Mouse (Mus musculus) limb, embryonic 11.5 days (tissue): Measurements from ENCODE around the gene Rtn4ip1. TPM values are rescaled to one million over a fixed set of nuclear protein-coding genes. Genes with fewer than 3 reads are reported as not detected.

Experiments used
- ATAC-seq: fragments of 200-750 bp; cut with Nextera tagmentation; 2 replicates; pipeline ENCODE4 v1.8.0; 2017; ENCODE audit warnings: low read depth; ENCODE audit not compliant: insufficient number of reproducible peaks, low FRiP score, low TSS enrichment
- DNase-seq: peaks from one replicate; pipeline ENCODE4 v3.0.0-alpha.2; 2015; ENCODE audit warnings: low spot score
- H3K27ac ChIP-seq: fragments of 300-500 bp; sonication (generic); replicated peaks from 2 replicates; pipeline ENCODE4 v1.5.1; 2014; ENCODE audit warnings: low read depth, mild to moderate bottlenecking, low read length
- H3K27me3 ChIP-seq: fragments of 300-500 bp; sonication (generic); 2 replicates; pipeline ENCODE4 v1.6.1; 2014; ENCODE audit warnings: mild to moderate bottlenecking, low read length, mixed read lengths; ENCODE audit not compliant: control insufficient read depth, insufficient read depth
- H3K36me3 ChIP-seq: fragments of 300-500 bp; sonication (generic); 2 replicates; pipeline ENCODE4 v1.6.1; 2014; ENCODE audit warnings: mild to moderate bottlenecking, low read length, moderate library complexity, mixed read lengths; ENCODE audit not compliant: control insufficient read depth, insufficient read depth
- H3K4me1 ChIP-seq: fragments of 300-500 bp; sonication (generic); 2 replicates; pipeline ENCODE4 v1.6.1; 2014; ENCODE audit warnings: low read length, mixed read lengths; ENCODE audit not compliant: control insufficient read depth, insufficient read depth
- H3K4me2 ChIP-seq: fragments of 300-500 bp; sonication (generic); 2 replicates; pipeline ENCODE4 v1.6.1; 2014; ENCODE audit warnings: low read depth, mild to moderate bottlenecking, moderate library complexity; ENCODE audit not compliant: severe bottlenecking
- H3K4me3 ChIP-seq: fragments of 300-500 bp; sonication (generic); 2 replicates; pipeline ENCODE4 v1.5.1; 2014; ENCODE audit warnings: low read depth, low read length
- H3K9ac ChIP-seq: fragments of 300-500 bp; sonication (generic); 2 replicates; pipeline ENCODE4 v1.6.1; 2014; ENCODE audit warnings: mild to moderate bottlenecking, low read length
- H3K9me3 ChIP-seq: fragments of 300-500 bp; sonication (generic); 2 replicates; pipeline ENCODE4 v1.6.1; 2016; ENCODE audit warnings: low read length; ENCODE audit not compliant: control insufficient read depth
- WGBS: fragments of 180-500 bp; shearing (Covaris S2); extraction: QIAGEN DNeasy Blood & Tissue Kit; methylation state at CpG from one replicate; pipeline ENCODE4 v1.1.7; 2014; 5-methylcytosine and 5-hydroxymethylcytosine counted together
- polyA plus RNA-seq: library from polyadenylated mRNA; unstranded; fragments of >200 nt; fragmentation: Nextera tagmentation; extraction: Ambion mirVana; gene quantifications from 2 replicates; pipeline ENCODE4 v1.2.1, GENCODE M21; 2014

Gene Rtn4ip1
- polyA plus RNA-seq, 1 experiment from 2014 or later, result 19.1 TPM

- DNase-seq, result no peak
- 52% methylated on average over 2 of the region's 2 CpGs for WGBS
- ATAC-seq, result no peak
- H3K4me1 ChIP-seq, result peaks cover 3% of the 10 kb centered on the region; the same call in 1 of the 2 replicates
- H3K4me3 ChIP-seq, result no peak overlapping the region
- peaks cover 28% of the 10 kb centered on the region for H3K27me3 ChIP-seq
- H3K36me3 ChIP-seq, result no peaks in the 10 kb centered on the region
- no peak overlapping the region for H3K9ac ChIP-seq
- no peak overlapping the region for H3K4me2 ChIP-seq
- H3K27ac ChIP-seq, result no peak overlapping the region
- H3K9me3 ChIP-seq, result no peaks in the 10 kb centered on the region
Observed at GRCm38 (mm10) chr10:44000156-44000865, 98.7 kb downstream of the Rtn4ip1 start.

- no peak overlapping the region for H3K27ac ChIP-seq
- WGBS, result 13% methylated on average over 14 of the region's 14 CpGs
- no peak overlapping the region for H3K9ac ChIP-seq
- H3K4me3 ChIP-seq, result no peak overlapping the region
- DNase-seq (peak; percentile 54), ATAC-seq (no peak)
- H3K4me2 ChIP-seq, result no peak overlapping the region
- peaks cover 41% of the 10 kb centered on the region for H3K27me3 ChIP-seq
- peaks cover 3% of the 10 kb centered on the region; the same call in 1 of the 2 replicates for H3K4me1 ChIP-seq
- H3K9me3 ChIP-seq, result no peaks in the 10 kb centered on the region
- no peaks in the 10 kb centered on the region for H3K36me3 ChIP-seq
Observed at GRCm38 (mm10) chr10:44002004-44002940, 100.7 kb downstream of the Rtn4ip1 start.

GRCm38 (mm10) chr10:44002995-44003524 lies 101.5 kb downstream of the Rtn4ip1 start:
- H3K4me1 ChIP-seq, result peaks cover 3% of the 10 kb centered on the region; the same call in 1 of the 2 replicates
- no peak overlapping the region for H3K9ac ChIP-seq
- peaks cover 41% of the 10 kb centered on the region for H3K27me3 ChIP-seq
- H3K27ac ChIP-seq, result no peak overlapping the region
- no peak for ATAC-seq
- H3K36me3 ChIP-seq, result no peaks in the 10 kb centered on the region
- peak overlapping the region; percentile 31 for H3K4me3 ChIP-seq
- H3K9me3 ChIP-seq, result no peaks in the 10 kb centered on the region
- WGBS, result 2% methylated on average over 11 of the region's 11 CpGs
- peak overlapping the region; percentile 36 for H3K4me2 ChIP-seq
- no peak for DNase-seq

DNA sequence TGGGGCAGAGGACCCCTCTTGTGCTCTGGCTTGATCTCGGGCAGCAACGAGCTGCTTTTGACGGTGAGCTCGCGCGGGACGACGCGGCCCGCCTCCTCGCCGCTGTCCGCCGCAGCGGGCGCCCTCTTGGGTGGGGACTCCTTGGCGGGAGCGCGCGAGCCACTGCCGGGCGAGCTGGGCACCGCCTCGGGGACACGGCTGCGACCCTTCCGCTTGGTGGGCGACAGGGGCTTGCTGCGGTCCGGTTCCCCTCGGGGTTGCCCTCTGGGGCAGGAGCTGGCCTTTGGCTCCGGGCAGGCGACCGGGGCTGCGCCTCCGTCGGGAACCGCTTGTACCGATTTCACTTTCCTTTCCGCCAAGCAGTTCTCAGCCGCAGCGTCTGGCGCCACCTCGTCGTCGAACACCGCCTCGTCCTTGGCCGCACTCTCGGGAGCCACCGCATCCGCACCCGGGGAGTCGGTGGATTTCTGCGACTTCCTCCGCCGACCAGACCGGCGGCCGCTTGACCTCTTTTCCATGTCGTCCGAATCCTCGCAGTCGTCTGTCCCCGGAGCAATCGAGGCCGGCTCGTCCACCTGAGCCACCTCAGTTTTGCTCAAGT lies 102.0 kb downstream of the Rtn4ip1 start:
- WGBS, result under 1% methylated on average over 68 of the region's 68 CpGs
- H3K4me1 ChIP-seq, result peaks cover 3% of the 10 kb centered on the region; the same call in 1 of the 2 replicates
- ATAC-seq, result no peak
- H3K4me3 ChIP-seq, result peak overlapping the region; percentile 31
- H3K27ac ChIP-seq, result no peak overlapping the region
- DNase-seq, result peak; percentile 65
- peak overlapping the region; percentile 36 for H3K4me2 ChIP-seq
- no peak overlapping the region; the same call in 1 of the 2 replicates for H3K9ac ChIP-seq
- peaks cover 41% of the 10 kb centered on the region for H3K27me3 ChIP-seq
- H3K36me3 ChIP-seq, result no peaks in the 10 kb centered on the region
- H3K9me3 ChIP-seq, result no peaks in the 10 kb centered on the region

DNA sequence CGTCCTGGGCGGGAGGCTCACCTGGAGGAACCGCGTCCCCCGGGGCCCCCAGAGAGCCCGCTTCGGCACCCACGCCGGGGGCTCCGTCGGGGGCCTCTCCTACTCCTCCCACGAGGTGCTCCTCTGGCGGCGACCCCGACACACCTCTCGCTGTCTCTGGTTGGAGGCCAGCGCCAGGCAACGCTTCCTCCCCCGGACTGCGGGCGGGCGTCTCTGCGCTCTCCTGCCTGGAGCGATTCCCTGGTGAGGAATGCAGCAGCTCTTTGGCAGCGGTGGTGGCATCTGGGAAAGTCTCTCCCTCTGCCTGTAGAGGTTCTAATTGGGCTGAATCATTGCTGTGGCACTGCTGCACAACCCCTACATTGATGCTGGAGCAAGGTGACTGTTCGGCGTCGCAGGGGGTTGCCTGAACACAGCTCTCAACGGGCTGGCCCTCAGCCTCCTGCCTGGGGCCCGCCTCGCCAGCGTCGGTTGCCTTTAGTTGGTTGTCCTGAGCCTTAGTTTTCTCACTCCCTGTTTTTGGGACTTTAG lies 102.7 kb downstream of the Rtn4ip1 start:
- H3K4me3 ChIP-seq, result peak overlapping the region; percentile 31
- peaks cover 41% of the 10 kb centered on the region for H3K27me3 ChIP-seq
- no peaks in the 10 kb centered on the region for H3K9me3 ChIP-seq
- WGBS, result under 1% methylated on average over 33 of the region's 33 CpGs
- DNase-seq (peak; percentile 63), ATAC-seq (no peak)
- no peaks in the 10 kb centered on the region for H3K36me3 ChIP-seq
- H3K9ac ChIP-seq, result no peak overlapping the region
- H3K4me1 ChIP-seq, result peaks cover 3% of the 10 kb centered on the region; the same call in 1 of the 2 replicates
- peak overlapping the region; percentile 36 for H3K4me2 ChIP-seq
- H3K27ac ChIP-seq, result no peak overlapping the region

DNA sequence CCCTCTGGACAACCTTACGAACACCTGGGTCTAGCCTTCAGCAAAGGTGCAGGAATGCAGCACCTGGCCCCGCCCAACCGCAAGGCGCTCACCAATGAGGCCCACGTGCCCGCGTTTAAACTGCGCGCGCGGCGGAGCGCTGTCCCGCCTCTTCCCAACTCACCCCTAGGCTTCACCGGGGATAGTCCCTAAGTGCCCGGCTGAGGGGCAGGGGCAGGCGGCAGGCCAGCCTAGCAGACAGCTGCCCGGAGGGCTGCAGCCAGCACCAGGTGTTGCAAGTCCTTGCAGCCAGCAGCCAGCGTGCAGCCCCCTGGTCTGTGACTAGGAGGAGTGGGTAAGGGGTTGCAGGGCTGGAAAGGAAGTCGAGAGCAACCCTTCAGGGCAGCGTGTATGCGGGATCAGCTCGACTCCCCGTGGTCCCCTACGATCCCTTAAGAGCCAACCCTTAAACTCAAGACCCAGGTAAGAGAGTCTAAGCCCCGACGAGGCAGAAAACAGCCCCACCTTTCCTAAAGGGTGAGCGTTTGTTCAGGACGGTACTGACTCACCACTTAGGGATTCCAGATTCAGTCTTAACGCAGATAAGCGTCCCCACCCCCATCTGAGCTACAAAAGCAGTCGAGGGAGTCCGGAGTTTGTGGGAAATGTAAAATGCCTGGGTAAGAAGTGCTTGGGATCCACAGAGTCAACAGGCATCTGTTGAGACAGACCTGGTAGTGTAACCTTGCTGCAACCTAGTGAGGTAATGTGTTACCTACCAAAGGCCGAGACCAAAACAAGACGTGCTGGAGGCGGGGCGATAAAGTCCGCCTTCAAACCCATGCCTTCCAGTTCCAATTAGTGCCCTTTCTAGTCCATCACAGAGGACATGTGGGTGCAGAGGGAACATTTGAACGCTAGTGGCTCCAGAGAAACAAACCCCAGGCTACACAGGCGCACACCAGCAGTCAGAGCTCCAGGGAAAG lies 104.4 kb downstream of the Rtn4ip1 start:
- 1% methylated on average over 40 of the region's 40 CpGs for WGBS
- H3K27me3 ChIP-seq, result peaks cover 41% of the 10 kb centered on the region
- peak overlapping the region; percentile 34 for H3K4me3 ChIP-seq
- H3K27ac ChIP-seq, result no peak overlapping the region
- H3K4me2 ChIP-seq, result peak overlapping the region; percentile 83
- DNase-seq (peak; percentile 69), ATAC-seq (peak; percentile 24; the same call in 1 of the 2 replicates)
- peaks cover 3% of the 10 kb centered on the region; the same call in 1 of the 2 replicates for H3K4me1 ChIP-seq
- H3K36me3 ChIP-seq, result no peaks in the 10 kb centered on the region
- H3K9ac ChIP-seq, result peak overlapping the region; percentile 5; the same call in 1 of the 2 replicates
- H3K9me3 ChIP-seq, result no peaks in the 10 kb centered on the region
